Mouse (Mus musculus) v-Abl transformed pro-B cells (cell line): ENCODE measurements around the gene Hoxa3.

Source experiments
- in situ Hi-C, 2 experiments: fragments of 400-800 bp; cut with MboI; formaldehyde crosslinking; loops; one replicate each; pipeline ENCODE4 v1.15.1; 2025; ENCODE audit not compliant: unreplicated experiment in 2 of 2

The Hoxa3 gene

GRCm38 (mm10) chr6:52139115-52139514 is 74.0 kb downstream of the Hoxa3 start:
- in situ Hi-C loops, result no loop called here

GRCm38 (mm10) chr6:52138576-52138975 is 74.6 kb downstream of the Hoxa3 start:
- in situ Hi-C loops, result no loop called here

GRCm38 (mm10) chr6:52137841-52138535 is 75.1 kb downstream of the Hoxa3 start:
- in situ Hi-C loops, result no loop called here

- in situ Hi-C loops, result no loop called here
Measured at GRCm38 (mm10) chr6:52123673-52124072, 89.5 kb downstream of the Hoxa3 start.

- in situ Hi-C loops, result no loop called here
Measured at GRCm38 (mm10) chr6:52121173-52121572, 92.0 kb downstream of the Hoxa3 start.
